Mouse (Mus musculus) forebrain, embryonic 10.5 days (tissue): ENCODE measurements around the gene Prkd2. TPM values are rescaled to one million over a fixed set of nuclear protein-coding genes. Genes with fewer than 3 reads are reported as not detected.

Experiments used
- DNase-seq: peaks from one replicate; pipeline ENCODE4 v3.0.0-alpha.2; 2017; ENCODE audit warnings: low spot score; ENCODE audit errors: extremely low spot score
- H3K27ac ChIP-seq: fragments of 300-500 bp; sonication (generic); 2 replicates; pipeline ENCODE4 v1.5.1; 2016; ENCODE audit warnings: mild to moderate bottlenecking
- H3K27me3 ChIP-seq: fragments of 300-500 bp; sonication (generic); 2 replicates; pipeline ENCODE4 v1.6.1; 2016; ENCODE audit warnings: mild to moderate bottlenecking; ENCODE audit not compliant: poor library complexity, severe bottlenecking
- H3K36me3 ChIP-seq: fragments of 300-500 bp; sonication (generic); replicated peaks from 2 replicates; pipeline ENCODE4 v1.6.1; 2016; ENCODE audit warnings: mild to moderate bottlenecking, moderate library complexity
- H3K4me1 ChIP-seq: fragments of 300-500 bp; sonication (generic); 2 replicates; pipeline ENCODE4 v1.6.1; 2016
- H3K4me3 ChIP-seq: fragments of 300-500 bp; sonication (generic); 2 replicates; pipeline ENCODE4 v1.5.1; 2016; ENCODE audit warnings: mild to moderate bottlenecking, moderate library complexity
- H3K9me3 ChIP-seq: fragments of 300-500 bp; sonication (generic); 2 replicates; pipeline ENCODE4 v1.6.1; 2016; ENCODE audit warnings: mild to moderate bottlenecking, moderate library complexity
- WGBS: fragments of 180-500 bp; shearing (Covaris S2); methylation state at CpG from one replicate; pipeline ENCODE4 v1.1.7; 2016; 5-methylcytosine and 5-hydroxymethylcytosine counted together
- polyA plus RNA-seq: library from polyadenylated mRNA; unstranded; fragments of >200 nt; fragmentation: Nextera tagmentation; extraction: Ambion mirVana; gene quantifications from 2 replicates; pipeline ENCODE4 v1.2.1, GENCODE M21; 2016

Gene Prkd2
- polyA plus RNA-seq, 1 experiment from 2014 or later = 9.6 TPM

- H3K27me3 ChIP-seq = no peaks in the 10 kb centered on the region
- H3K9me3 ChIP-seq = no peaks in the 10 kb centered on the region
- H3K4me3 ChIP-seq = peak within 1 kb of the TSS; percentile 82
- 0% methylated on average over 1 of the region's 1 CpGs for WGBS
- peaks cover 46% of the 10 kb centered on the region for H3K4me1 ChIP-seq
- no peak for DNase-seq
- H3K36me3 ChIP-seq = peaks cover 31% of the 10 kb centered on the region
- H3K27ac ChIP-seq = peak within 1 kb of the TSS; percentile 93
Measured at GRCm38 (mm10) chr7:16875310-16875325, 32.4 kb downstream of the Prkd2 start, which contains the start of gene Dact3. Gene Dact3, plus strand, starts transcription at chr7:16875317.

- DNase-seq = no peak
- H3K4me1 ChIP-seq = peaks cover 48% of the 10 kb centered on the region
Measured at GRCm38 (mm10) chr7:16875326-16875725, 32.6 kb downstream of the Prkd2 start.

GRCm38 (mm10) chr7:16876006-16876405 is 33.3 kb downstream of the Prkd2 start:
- H3K27ac ChIP-seq = peak overlapping the region; percentile 93
- WGBS = 7% methylated on average over 11 of the region's 11 CpGs
- peaks cover 55% of the 10 kb centered on the region for H3K4me1 ChIP-seq

More at GRCm38 (mm10) chr7:16875326-16875725, 32.6 kb downstream of the Prkd2 start:
- H3K27ac ChIP-seq = peak overlapping the region; percentile 93
- no peaks in the 10 kb centered on the region for H3K27me3 ChIP-seq
- peaks cover 31% of the 10 kb centered on the region for H3K36me3 ChIP-seq
- no peaks in the 10 kb centered on the region for H3K9me3 ChIP-seq
- H3K4me3 ChIP-seq = peak overlapping the region; percentile 82
- under 1% methylated on average over 41 of the region's 42 CpGs for WGBS

GRCm38 (mm10) chr7:16876608-16877007 is 33.9 kb downstream of the Prkd2 start:
- DNase-seq = peak; percentile 79
- Histone ChIP-seq H3K27me3 (no peaks in the 10 kb centered on the region), H3K4me3 (peak overlapping the region; percentile 82), H3K4me1 (peaks cover 60% of the 10 kb centered on the region), H3K9me3 (peaks cover 3% of the 10 kb centered on the region; the same call in 1 of the 2 replicates), H3K36me3 (peaks cover 31% of the 10 kb centered on the region), H3K27ac (peak overlapping the region; percentile 93)
- WGBS = under 1% methylated on average over 13 of the region's 13 CpGs

More at GRCm38 (mm10) chr7:16876006-16876405, 33.3 kb downstream of the Prkd2 start:
- no peak for DNase-seq
- Histone ChIP-seq H3K9me3 (no peaks in the 10 kb centered on the region), H3K27me3 (no peaks in the 10 kb centered on the region), H3K4me3 (peak overlapping the region; percentile 82), H3K36me3 (peaks cover 31% of the 10 kb centered on the region)

GRCm38 (mm10) chr7:16877717-16878116 is 35.0 kb downstream of the Prkd2 start:
- peaks cover 33% of the 10 kb centered on the region for H3K36me3 ChIP-seq
- peaks cover 6% of the 10 kb centered on the region; the same call in 1 of the 2 replicates for H3K9me3 ChIP-seq
- no peak overlapping the region for H3K4me3 ChIP-seq
- DNase-seq = no peak
- H3K27me3 ChIP-seq = no peaks in the 10 kb centered on the region; the same call in 1 of the 2 replicates
- no peak overlapping the region for H3K27ac ChIP-seq
- WGBS = 89% methylated on average over 3 of the region's 3 CpGs
- H3K4me1 ChIP-seq = peaks cover 60% of the 10 kb centered on the region

GRCm38 (mm10) chr7:16879796-16880547 is 37.3 kb downstream of the Prkd2 start:
- H3K36me3 ChIP-seq = peaks cover 56% of the 10 kb centered on the region

GRCm38 (mm10) chr7:16880615-16881014 is 37.9 kb downstream of the Prkd2 start:
- peaks cover 28% of the 10 kb centered on the region for H3K27me3 ChIP-seq
- H3K4me1 ChIP-seq = peaks cover 61% of the 10 kb centered on the region
- H3K36me3 ChIP-seq = peaks cover 62% of the 10 kb centered on the region
- WGBS = 17% methylated on average over 5 of the region's 5 CpGs
- H3K4me3 ChIP-seq = peak overlapping the region; percentile 33
- H3K27ac ChIP-seq = peak overlapping the region; percentile 91
- peaks cover 15% of the 10 kb centered on the region for H3K9me3 ChIP-seq
- DNase-seq = no peak

More at GRCm38 (mm10) chr7:16879796-16880547, 37.3 kb downstream of the Prkd2 start:
- Histone ChIP-seq H3K4me1 (peaks cover 59% of the 10 kb centered on the region), H3K9me3 (peaks cover 8% of the 10 kb centered on the region; the same call in 1 of the 2 replicates), H3K27ac (peak overlapping the region; percentile 91), H3K4me3 (peak overlapping the region; percentile 33), H3K27me3 (peaks cover 22% of the 10 kb centered on the region)
- WGBS = 27% methylated on average over 9 of the region's 9 CpGs
- DNase-seq = peak; percentile 85

- no peak for DNase-seq
- Histone ChIP-seq H3K4me1 (peaks cover 46% of the 10 kb centered on the region), H3K9me3 (peaks cover 24% of the 10 kb centered on the region), H3K4me3 (no peak overlapping the region), H3K36me3 (peaks cover 81% of the 10 kb centered on the region), H3K27me3 (peaks cover 54% of the 10 kb centered on the region), H3K27ac (no peak overlapping the region)
- 90% methylated on average over 6 of the region's 6 CpGs for WGBS
Measured at GRCm38 (mm10) chr7:16883162-16883561, 40.5 kb downstream of the Prkd2 start.

- Histone ChIP-seq H3K36me3 (peaks cover 69% of the 10 kb centered on the region), H3K27me3 (peaks cover 65% of the 10 kb centered on the region), H3K27ac (no peak overlapping the region), H3K4me1 (peaks cover 38% of the 10 kb centered on the region), H3K4me3 (no peak overlapping the region), H3K9me3 (peaks cover 24% of the 10 kb centered on the region)
- no peak for DNase-seq
- 41% methylated on average over 4 of the region's 4 CpGs for WGBS
Measured at GRCm38 (mm10) chr7:16884334-16884733, 41.6 kb downstream of the Prkd2 start.

GRCm38 (mm10) chr7:16885271-16885776 is 42.6 kb downstream of the Prkd2 start:
- H3K36me3 ChIP-seq = peaks cover 67% of the 10 kb centered on the region
- DNase-seq = no peak
- H3K9me3 ChIP-seq = peaks cover 28% of the 10 kb centered on the region
- peaks cover 75% of the 10 kb centered on the region for H3K27me3 ChIP-seq
- H3K4me3 ChIP-seq = peak overlapping the region; percentile 41
- WGBS = 15% methylated on average over 91 of the region's 95 CpGs
- H3K4me1 ChIP-seq = peaks cover 30% of the 10 kb centered on the region
- H3K27ac ChIP-seq = peak overlapping the region; percentile 58; the same call in 1 of the 2 replicates

GRCm38 (mm10) chr7:16885905-16886304 is 43.2 kb downstream of the Prkd2 start:
- Histone ChIP-seq H3K36me3 (peaks cover 67% of the 10 kb centered on the region), H3K4me3 (peak overlapping the region; percentile 41), H3K9me3 (peaks cover 28% of the 10 kb centered on the region), H3K27ac (peak overlapping the region; percentile 58; the same call in 1 of the 2 replicates), H3K27me3 (peaks cover 81% of the 10 kb centered on the region), H3K4me1 (peaks cover 30% of the 10 kb centered on the region)
- no peak for DNase-seq
- WGBS = 44% methylated on average over 59 of the region's 59 CpGs

GRCm38 (mm10) chr7:16890536-16890935 is 47.8 kb downstream of the Prkd2 start:
- no peak for DNase-seq
- H3K27me3 ChIP-seq = peaks cover 95% of the 10 kb centered on the region
- peaks cover 14% of the 10 kb centered on the region for H3K9me3 ChIP-seq
- H3K4me1 ChIP-seq = peaks cover 57% of the 10 kb centered on the region
- 35% methylated on average over 6 of the region's 6 CpGs for WGBS
- H3K4me3 ChIP-seq = peak overlapping the region; percentile 44
- H3K36me3 ChIP-seq = peaks cover 21% of the 10 kb centered on the region
- H3K27ac ChIP-seq = peak overlapping the region; percentile 73

- WGBS = 1% methylated on average over 23 of the region's 23 CpGs
- Histone ChIP-seq H3K36me3 (peaks cover 17% of the 10 kb centered on the region), H3K4me3 (peak overlapping the region; percentile 44), H3K27me3 (peaks cover 91% of the 10 kb centered on the region), H3K9me3 (peaks cover 10% of the 10 kb centered on the region), H3K4me1 (peaks cover 55% of the 10 kb centered on the region), H3K27ac (peak overlapping the region; percentile 73)
- peak; percentile 78 for DNase-seq
Measured at GRCm38 (mm10) chr7:16890944-16891343, 48.2 kb downstream of the Prkd2 start.
